Mouse (Mus musculus) heart, adult 2 months (tissue): ENCODE measurements around the gene Pgm1.

ENCODE experiments used
- CTCF ChIP-seq: fragments of 200-600 bp; IDR thresholded peaks from 2 replicates; pipeline ENCODE4 v1.8.1; 2022; ENCODE audit warnings: antibody characterized with exemption, mild to moderate bottlenecking, moderate library complexity
- EP300 ChIP-seq: fragments of 200-500 bp; IDR thresholded peaks from 2 replicates; pipeline ENCODE4 v1.6.1; 2011; ENCODE audit warnings: low read depth, low read length, control low read depth; ENCODE audit not compliant: insufficient read depth
- POLR2A ChIP-seq: fragments of 200-500 bp; IDR thresholded peaks from 2 replicates; pipeline ENCODE4 v1.6.1; 2011; ENCODE audit warnings: mild to moderate bottlenecking, low read depth, low read length, control low read depth; ENCODE audit not compliant: insufficient read depth

DNA sequence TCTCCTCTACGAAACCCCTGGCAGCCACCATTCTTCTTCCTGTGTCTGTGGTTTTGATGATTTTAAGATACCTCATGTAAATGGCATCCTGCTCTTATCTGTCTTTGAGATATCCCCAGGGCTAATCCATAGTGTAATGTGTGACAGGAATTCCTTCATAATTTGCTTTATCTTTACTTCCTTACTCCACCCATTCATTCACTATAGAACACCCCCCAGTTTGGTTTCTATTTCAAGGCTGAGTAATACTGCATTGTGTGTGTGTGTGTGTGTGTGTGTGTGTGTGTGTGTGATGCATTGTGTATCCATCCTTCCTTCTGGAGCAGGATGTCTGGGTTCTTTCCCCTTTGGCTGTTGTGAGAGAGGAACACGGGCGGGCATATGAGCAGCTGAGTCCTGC, 30.1 kb downstream of the Pgm1 start:
- TF ChIP-seq POLR2A, result no peak
- no peak for TF ChIP-seq CTCF
- no peak for TF ChIP-seq EP300
